Mouse (Mus musculus): ENCODE results near the gene Pkd1l3. TPM values are rescaled to one million over a fixed set of nuclear protein-coding genes. Genes with fewer than 3 reads are reported as not detected.

Pkd1l3 gene
- polyA plus RNA-seq, 1 experiment from 2014 or later, result 0.20 TPM

GRCm38 (mm10) chr8:109585652-109586051, 28.7 kb upstream of the Pkd1l3 start:
- Histone ChIP-seq H3K4me2 (no peak overlapping the region), H3K9me3 (ENCODE audit: control insufficient read depth, low read length) (no peaks in the 10 kb centered on the region), H3K4me1 (ENCODE audit: control insufficient read depth, insufficient read depth, low read length) (no peaks in the 10 kb centered on the region), H3K27me3 (ENCODE audit: control insufficient read depth, insufficient read depth, low read length) (no peaks in the 10 kb centered on the region), H3K36me3 (ENCODE audit: control insufficient read depth, insufficient read depth, low read length) (no peaks in the 10 kb centered on the region), H3K4me3 (ENCODE audit: low read depth, low read length) (no peak overlapping the region), H3K9ac (ENCODE audit: low read length) (no peak overlapping the region), H3K27ac (ENCODE audit: low read depth, low read length) (no peak overlapping the region)
- DNase-seq (ENCODE audit: low spot score, missing footprints), result no peak
- ATAC-seq (ENCODE audit: low FRiP score), result no peak

- no peak overlapping the region for H3K27ac ChIP-seq (ENCODE audit: low read depth, low read length)
- no peak for ATAC-seq (ENCODE audit: low FRiP score)
Measured at GRCm38 (mm10) chr8:109586972-109587504, 27.3 kb upstream of the Pkd1l3 start.

GRCm38 (mm10) chr8:109590901-109591300, 23.4 kb upstream of the Pkd1l3 start:
- no peaks in the 10 kb centered on the region for H3K36me3 ChIP-seq (ENCODE audit: control insufficient read depth, insufficient read depth, low read length)
- ATAC-seq (ENCODE audit: low FRiP score), result no peak
- no peaks in the 10 kb centered on the region for H3K4me1 ChIP-seq (ENCODE audit: control insufficient read depth, insufficient read depth, low read length)
- no peak overlapping the region for H3K4me3 ChIP-seq (ENCODE audit: low read depth, low read length)
- H3K9me3 ChIP-seq (ENCODE audit: control insufficient read depth, low read length), result no peaks in the 10 kb centered on the region
- 88% methylated on average over 9 of the region's 9 CpGs for WGBS
- no peak for DNase-seq (ENCODE audit: low spot score, missing footprints)
- no peak overlapping the region for H3K9ac ChIP-seq (ENCODE audit: low read length)
- no peak overlapping the region for H3K4me2 ChIP-seq
- H3K27me3 ChIP-seq (ENCODE audit: control insufficient read depth, insufficient read depth, low read length), result no peaks in the 10 kb centered on the region
- no peak overlapping the region for H3K27ac ChIP-seq (ENCODE audit: low read depth, low read length)

More at GRCm38 (mm10) chr8:109586972-109587504, 27.3 kb upstream of the Pkd1l3 start:
- no peak for DNase-seq (ENCODE audit: low spot score, missing footprints)
- Histone ChIP-seq H3K27me3 (ENCODE audit: control insufficient read depth, insufficient read depth, low read length) (no peaks in the 10 kb centered on the region), H3K4me2 (no peak overlapping the region), H3K4me3 (ENCODE audit: low read depth, low read length) (no peak overlapping the region), H3K36me3 (ENCODE audit: control insufficient read depth, insufficient read depth, low read length) (no peaks in the 10 kb centered on the region), H3K4me1 (ENCODE audit: control insufficient read depth, insufficient read depth, low read length) (no peaks in the 10 kb centered on the region), H3K9me3 (ENCODE audit: control insufficient read depth, low read length) (no peaks in the 10 kb centered on the region), H3K9ac (ENCODE audit: low read length) (no peak overlapping the region)
- 72% methylated on average over 7 of the region's 7 CpGs for WGBS

DNA sequence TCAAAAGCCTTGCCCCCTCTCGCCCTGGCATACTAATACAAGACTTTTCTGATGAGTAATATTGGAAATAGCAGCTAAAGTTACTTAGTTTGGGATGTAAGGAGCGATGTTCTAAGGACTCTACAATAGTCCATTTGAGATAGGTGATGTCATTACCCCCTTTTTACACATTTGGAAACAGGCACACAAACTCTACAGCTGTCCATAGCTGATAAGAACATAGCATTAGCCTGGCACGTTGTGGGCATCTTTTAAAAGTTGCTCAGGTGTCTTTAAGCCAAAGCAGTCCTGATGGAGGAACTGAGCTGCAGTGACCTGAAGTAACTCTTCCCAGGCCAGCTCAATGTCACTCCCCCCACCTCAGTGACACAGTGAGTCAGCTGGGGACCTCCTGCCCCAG, 22.9 kb upstream of the Pkd1l3 start:
- Histone ChIP-seq H3K4me3 (ENCODE audit: low read depth, low read length) (no peak overlapping the region), H3K4me1 (ENCODE audit: control insufficient read depth, insufficient read depth, low read length) (no peaks in the 10 kb centered on the region), H3K36me3 (ENCODE audit: control insufficient read depth, insufficient read depth, low read length) (no peaks in the 10 kb centered on the region), H3K9ac (ENCODE audit: low read length) (no peak overlapping the region), H3K27ac (ENCODE audit: low read depth, low read length) (no peak overlapping the region), H3K4me2 (no peak overlapping the region), H3K27me3 (ENCODE audit: control insufficient read depth, insufficient read depth, low read length) (no peaks in the 10 kb centered on the region), H3K9me3 (ENCODE audit: control insufficient read depth, low read length) (no peaks in the 10 kb centered on the region)
- DNase-seq (ENCODE audit: low spot score, missing footprints) (no peak), ATAC-seq (ENCODE audit: low FRiP score) (no peak)
- WGBS, result 88% methylated on average over 3 of the region's 3 CpGs

DNA sequence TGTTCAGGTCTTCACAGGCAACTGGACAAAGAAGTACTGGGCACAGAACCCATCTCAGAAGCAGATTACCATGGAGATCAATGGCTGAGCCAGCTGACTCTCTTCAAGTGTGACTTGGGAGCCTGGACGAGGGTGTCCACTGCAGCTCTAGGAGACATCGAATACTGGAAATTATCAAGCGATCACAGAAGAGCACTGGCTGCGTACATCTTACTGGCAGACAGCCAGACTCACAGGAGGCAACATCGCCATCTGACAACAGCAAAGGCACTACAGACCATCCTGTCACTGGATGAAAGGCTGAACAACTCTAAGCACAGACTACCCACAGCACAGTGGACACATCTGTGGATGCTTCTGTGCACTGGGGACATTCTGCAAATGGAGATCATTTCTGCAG, 22.2 kb upstream of the Pkd1l3 start:
- H3K9me3 ChIP-seq (ENCODE audit: control insufficient read depth, low read length), result no peaks in the 10 kb centered on the region
- WGBS, result 96% methylated on average over 5 of the region's 5 CpGs
- H3K27me3 ChIP-seq (ENCODE audit: control insufficient read depth, insufficient read depth, low read length), result no peaks in the 10 kb centered on the region
- no peak overlapping the region for H3K27ac ChIP-seq (ENCODE audit: low read depth, low read length)
- no peak overlapping the region for H3K9ac ChIP-seq (ENCODE audit: low read length)
- DNase-seq (ENCODE audit: low spot score, missing footprints) (no peak), ATAC-seq (ENCODE audit: low FRiP score) (no peak)
- H3K4me1 ChIP-seq (ENCODE audit: control insufficient read depth, insufficient read depth, low read length), result no peaks in the 10 kb centered on the region
- no peak overlapping the region for H3K4me2 ChIP-seq
- H3K36me3 ChIP-seq (ENCODE audit: control insufficient read depth, insufficient read depth, low read length), result no peaks in the 10 kb centered on the region
- no peak overlapping the region for H3K4me3 ChIP-seq (ENCODE audit: low read depth, low read length)

- Histone ChIP-seq H3K4me1 (ENCODE audit: control insufficient read depth, insufficient read depth, low read length) (no peaks in the 10 kb centered on the region), H3K27ac (ENCODE audit: low read depth, low read length) (no peak overlapping the region), H3K36me3 (ENCODE audit: control insufficient read depth, insufficient read depth, low read length) (no peaks in the 10 kb centered on the region), H3K9ac (ENCODE audit: low read length) (no peak overlapping the region), H3K4me3 (ENCODE audit: low read depth, low read length) (no peak overlapping the region), H3K9me3 (ENCODE audit: control insufficient read depth, low read length) (no peaks in the 10 kb centered on the region), H3K27me3 (ENCODE audit: control insufficient read depth, insufficient read depth, low read length) (no peaks in the 10 kb centered on the region), H3K4me2 (no peak overlapping the region)
- ATAC-seq (ENCODE audit: low FRiP score), result no peak
- WGBS, result 81% methylated on average over 6 of the region's 6 CpGs
- no peak for DNase-seq (ENCODE audit: low spot score, missing footprints)
Measured at GRCm38 (mm10) chr8:109593117-109593788, 21.1 kb upstream of the Pkd1l3 start.

DNA sequence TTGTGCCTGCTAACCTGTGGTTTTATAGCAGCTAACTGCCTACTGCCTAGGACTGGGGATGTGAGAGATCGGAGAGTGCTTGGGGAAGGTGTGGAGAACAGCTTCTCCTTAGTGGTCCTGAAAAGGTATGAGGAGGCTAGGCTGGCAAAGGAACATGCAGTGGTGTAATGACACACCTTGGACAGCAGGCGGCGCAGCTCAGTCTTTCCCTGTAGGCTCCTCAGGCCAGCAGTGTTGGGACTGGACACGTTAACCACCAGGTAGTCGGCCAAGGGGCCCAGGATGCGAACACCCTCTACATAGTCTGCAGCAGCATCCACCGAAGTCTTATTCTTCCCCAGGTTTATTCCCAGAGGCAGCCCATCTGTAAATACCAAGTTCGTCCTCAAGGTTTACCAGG, 18.5 kb upstream of the Pkd1l3 start:
- no peaks in the 10 kb centered on the region for H3K9me3 ChIP-seq (ENCODE audit: control insufficient read depth, low read length)
- H3K27me3 ChIP-seq (ENCODE audit: control insufficient read depth, insufficient read depth, low read length), result no peaks in the 10 kb centered on the region
- H3K36me3 ChIP-seq (ENCODE audit: control insufficient read depth, insufficient read depth, low read length), result peaks cover 3% of the 10 kb centered on the region; the same call in 1 of the 2 replicates
- H3K27ac ChIP-seq (ENCODE audit: low read depth, low read length), result no peak overlapping the region
- H3K4me2 ChIP-seq, result no peak overlapping the region
- no peaks in the 10 kb centered on the region for H3K4me1 ChIP-seq (ENCODE audit: control insufficient read depth, insufficient read depth, low read length)
- 57% methylated on average over 8 of the region's 8 CpGs for WGBS
- no peak for ATAC-seq (ENCODE audit: low FRiP score)
- DNase-seq (ENCODE audit: low spot score, missing footprints), result peak; percentile 86
- H3K9ac ChIP-seq (ENCODE audit: low read length), result no peak overlapping the region
- H3K4me3 ChIP-seq (ENCODE audit: low read depth, low read length), result no peak overlapping the region

GRCm38 (mm10) chr8:109606725-109607124, 7.6 kb upstream of the Pkd1l3 start:
- no peaks in the 10 kb centered on the region for H3K27me3 ChIP-seq (ENCODE audit: control insufficient read depth, insufficient read depth, low read length)
- DNase-seq (ENCODE audit: low spot score, missing footprints), result no peak
- 83% methylated on average over 2 of the region's 2 CpGs for WGBS

GRCm38 (mm10) chr8:109607650-109608049, 6.7 kb upstream of the Pkd1l3 start:
- DNase-seq (ENCODE audit: low spot score, missing footprints), result peak; percentile 83
- WGBS, result 12% methylated on average over 12 of the region's 12 CpGs
- peak overlapping the region; percentile 59 for H3K4me3 ChIP-seq (ENCODE audit: low read depth, low read length)

More at GRCm38 (mm10) chr8:109606725-109607124, 7.6 kb upstream of the Pkd1l3 start:
- ATAC-seq (ENCODE audit: low FRiP score), result no peak
- no peak overlapping the region for H3K4me2 ChIP-seq
- H3K27ac ChIP-seq (ENCODE audit: low read depth, low read length), result no peak overlapping the region
- no peak overlapping the region for H3K9ac ChIP-seq (ENCODE audit: low read length)
- H3K4me3 ChIP-seq (ENCODE audit: low read depth, low read length), result no peak overlapping the region
- H3K4me1 ChIP-seq (ENCODE audit: control insufficient read depth, insufficient read depth, low read length), result peaks cover 10% of the 10 kb centered on the region; the same call in 1 of the 2 replicates
- peaks cover 8% of the 10 kb centered on the region; the same call in 1 of the 2 replicates for H3K36me3 ChIP-seq (ENCODE audit: control insufficient read depth, insufficient read depth, low read length)
- no peaks in the 10 kb centered on the region for H3K9me3 ChIP-seq (ENCODE audit: control insufficient read depth, low read length)

More at GRCm38 (mm10) chr8:109607650-109608049, 6.7 kb upstream of the Pkd1l3 start:
- Histone ChIP-seq H3K36me3 (ENCODE audit: control insufficient read depth, insufficient read depth, low read length) (peaks cover 8% of the 10 kb centered on the region; the same call in 1 of the 2 replicates), H3K27ac (ENCODE audit: low read depth, low read length) (no peak overlapping the region), H3K9me3 (ENCODE audit: control insufficient read depth, low read length) (no peaks in the 10 kb centered on the region), H3K4me1 (ENCODE audit: control insufficient read depth, insufficient read depth, low read length) (peaks cover 10% of the 10 kb centered on the region; the same call in 1 of the 2 replicates), H3K9ac (ENCODE audit: low read length) (peak overlapping the region; percentile 90), H3K27me3 (ENCODE audit: control insufficient read depth, insufficient read depth, low read length) (no peaks in the 10 kb centered on the region), H3K4me2 (peak overlapping the region; percentile 79)
- ATAC-seq (ENCODE audit: low FRiP score), result no peak

All from midbrain, embryonic 11.5 days (tissue).